Mouse (Mus musculus) midbrain, embryonic 16.5 days (tissue): Measurements from ENCODE around the gene Cmtm7. TPM values are rescaled to one million over a fixed set of nuclear protein-coding genes. Genes with fewer than 3 reads are reported as not detected.

ENCODE experiments used
- polyA plus RNA-seq: library from polyadenylated mRNA; unstranded; fragments of >200 nt; fragmentation: Nextera tagmentation; extraction: Ambion mirVana; gene quantifications from 2 replicates; pipeline ENCODE4 v1.2.1, GENCODE M21; 2015

Cmtm7 gene
- polyA plus RNA-seq, 1 experiment from 2014 or later: 7.2 TPM

Other genes starting within 250 kb of the Cmtm7 start
- gene Trim71, start 217.5 kb downstream of the Cmtm7 start, polyA plus RNA-seq: 0.15 and 0.17 TPM in 2 replicates
- 54.0 and 59.3 TPM in 2 replicates for gene Cnot10, start 141.7 kb downstream of the Cmtm7 start, polyA plus RNA-seq
- 118 and 130 TPM in 2 replicates for gene Dync1li1, start 93.1 kb downstream of the Cmtm7 start, polyA plus RNA-seq
- gene Cmtm6, start 50.7 kb downstream of the Cmtm7 start, polyA plus RNA-seq: 18.7 TPM in 2 replicates
- 8.3 and 8.5 TPM in 2 replicates for gene Cmtm8, start 62.3 kb upstream of the Cmtm7 start, polyA plus RNA-seq
- gene Gpd1l, start 152.1 kb upstream of the Cmtm7 start, polyA plus RNA-seq: 34.1 and 40.1 TPM in 2 replicates
- gene Osbpl10, start 196.7 kb upstream of the Cmtm7 start, polyA plus RNA-seq: 2.2 and 2.9 TPM in 2 replicates
- gene Rps27rt, start 200.9 kb upstream of the Cmtm7 start, polyA plus RNA-seq: 103 and 121 TPM in 2 replicates